Mouse (Mus musculus): ENCODE measurements around the gene Ptgir.

Gene Ptgir

DNA sequence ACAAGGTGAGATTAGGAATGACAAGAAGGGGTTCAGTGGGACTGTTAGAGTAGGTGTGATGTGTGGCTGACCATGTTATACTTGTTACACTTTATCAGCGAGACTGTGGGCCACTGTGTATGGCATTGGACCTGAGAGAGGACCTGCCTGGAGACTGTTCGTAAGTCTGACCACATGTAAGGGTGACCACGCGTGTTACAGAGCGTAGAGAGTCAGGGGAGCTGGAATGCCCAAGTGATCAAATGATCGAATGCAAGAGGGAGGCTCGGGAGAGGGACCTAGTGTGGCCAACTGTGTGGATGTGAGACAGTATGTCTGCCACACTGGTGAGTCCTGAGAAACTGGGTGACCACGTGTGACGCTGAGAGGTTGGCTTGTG, 13.9 kb upstream of the Ptgir start:
- DNase-seq, result no peak

- DNase-seq, result no peak
Measured at GRCm38 (mm10) chr7:16893612-16894011, 12.7 kb upstream of the Ptgir start.

DNA sequence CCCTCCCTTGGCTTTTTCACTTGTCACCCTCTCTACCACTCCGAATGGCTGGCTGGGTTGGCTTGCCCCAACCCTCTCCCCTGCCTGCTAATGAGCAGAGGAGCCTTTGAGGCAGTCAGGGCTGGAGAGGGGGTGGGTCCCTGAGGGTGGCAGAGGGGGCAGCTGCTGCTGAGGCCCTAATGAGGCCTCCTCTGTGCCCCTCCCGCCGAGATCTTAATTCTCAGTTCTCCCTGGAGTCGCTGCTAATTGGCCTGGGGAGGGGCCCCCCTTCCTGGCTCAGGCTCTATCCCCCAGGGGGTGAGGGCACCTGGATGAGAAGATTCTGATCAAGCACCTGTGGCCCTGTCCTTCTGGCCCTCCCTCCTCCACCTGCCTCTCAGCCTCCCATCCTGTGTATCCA, 12.0 kb upstream of the Ptgir start:
- no peak for DNase-seq

DNA sequence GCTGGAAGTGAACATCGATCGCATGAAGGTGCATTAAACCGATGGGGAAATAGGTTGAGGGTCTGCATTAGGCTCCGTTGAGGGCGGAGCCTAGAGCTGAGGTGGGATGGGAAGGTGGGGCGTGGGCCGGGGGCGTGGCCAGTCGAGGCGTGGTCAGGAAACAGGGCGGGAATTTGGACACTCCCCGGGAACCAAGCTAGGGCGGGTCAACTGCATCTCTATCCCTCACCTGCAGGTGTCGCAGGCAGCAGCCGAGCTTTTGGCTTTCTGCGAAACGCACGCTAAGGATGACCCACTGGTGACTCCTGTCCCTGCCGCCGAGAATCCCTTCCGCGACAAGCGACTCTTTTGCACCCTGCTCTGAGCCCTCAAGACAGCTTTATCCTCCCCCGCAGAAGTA, 11.3 kb upstream of the Ptgir start:
- DNase-seq, result peak; percentile 56 to 75

DNA sequence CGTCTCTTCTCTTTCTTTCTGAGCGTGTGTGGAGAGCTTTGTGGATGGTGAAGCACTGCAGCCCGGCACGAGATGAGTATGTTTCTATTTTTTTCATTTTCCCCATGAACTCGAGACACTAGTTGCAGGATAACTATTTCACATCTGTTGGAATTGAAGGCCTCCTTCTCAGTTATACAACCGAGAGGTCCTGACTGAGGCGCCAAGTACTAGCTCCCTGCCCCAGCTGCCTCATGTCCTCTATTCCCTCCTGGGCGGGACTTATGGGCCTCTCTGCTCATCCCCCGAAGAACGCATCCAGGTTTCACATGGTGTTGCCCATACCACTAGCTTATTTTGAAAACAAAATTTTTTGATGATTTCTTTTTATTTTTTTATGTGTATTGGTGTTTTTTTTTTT, 10.8 kb upstream of the Ptgir start:
- DNase-seq, result no peak

DNA sequence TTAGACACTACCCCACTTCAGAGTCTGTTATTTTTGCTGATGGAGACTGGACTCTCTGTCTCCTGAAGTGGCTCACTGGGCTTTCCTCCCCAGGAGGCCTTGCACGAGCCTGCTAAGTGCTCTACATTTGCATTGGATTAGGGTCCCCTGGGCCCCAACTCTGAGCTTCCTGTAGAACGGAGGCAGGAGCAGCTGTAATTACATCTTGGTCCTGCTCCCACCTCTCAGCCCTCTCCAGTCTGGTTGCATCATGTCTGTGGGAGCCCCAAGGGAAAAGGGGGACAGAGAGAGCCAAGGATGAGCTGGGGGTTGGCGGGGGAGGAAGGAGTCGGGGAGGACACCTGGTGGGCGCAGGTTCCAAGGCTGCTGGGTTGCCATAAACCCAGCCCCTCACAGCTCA, 5.8 kb upstream of the Ptgir start:
- no peak for DNase-seq

DNA sequence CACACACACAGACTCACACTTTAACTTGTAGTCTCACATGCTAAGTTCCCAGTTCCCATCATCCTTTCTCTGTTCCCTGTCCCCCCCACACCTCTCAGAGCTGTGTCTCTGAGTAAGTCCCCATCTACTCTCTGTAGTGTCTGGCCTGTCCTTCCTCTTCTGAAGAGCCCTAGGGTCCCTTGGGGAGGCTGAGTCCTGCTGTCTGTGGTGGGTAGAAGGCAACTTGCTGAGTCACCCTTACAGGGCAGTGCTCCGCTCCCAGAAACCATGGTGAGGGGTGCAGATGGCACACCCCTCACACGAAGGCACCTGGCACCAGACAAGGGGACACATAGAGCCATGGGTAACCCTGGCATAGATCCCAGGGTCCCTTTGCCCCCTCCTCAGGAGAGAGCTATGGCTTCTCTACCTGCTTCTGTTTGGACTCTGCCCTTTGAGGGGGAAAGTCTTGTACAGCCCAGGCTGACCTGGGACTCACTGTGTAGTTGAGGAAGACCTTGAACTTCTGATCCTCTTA, 2.8 kb upstream of the Ptgir start:
- no peak for DNase-seq

- DNase-seq, result no peak
Measured at GRCm38 (mm10) chr7:16904120-16904675, 2.1 kb upstream of the Ptgir start.

DNA sequence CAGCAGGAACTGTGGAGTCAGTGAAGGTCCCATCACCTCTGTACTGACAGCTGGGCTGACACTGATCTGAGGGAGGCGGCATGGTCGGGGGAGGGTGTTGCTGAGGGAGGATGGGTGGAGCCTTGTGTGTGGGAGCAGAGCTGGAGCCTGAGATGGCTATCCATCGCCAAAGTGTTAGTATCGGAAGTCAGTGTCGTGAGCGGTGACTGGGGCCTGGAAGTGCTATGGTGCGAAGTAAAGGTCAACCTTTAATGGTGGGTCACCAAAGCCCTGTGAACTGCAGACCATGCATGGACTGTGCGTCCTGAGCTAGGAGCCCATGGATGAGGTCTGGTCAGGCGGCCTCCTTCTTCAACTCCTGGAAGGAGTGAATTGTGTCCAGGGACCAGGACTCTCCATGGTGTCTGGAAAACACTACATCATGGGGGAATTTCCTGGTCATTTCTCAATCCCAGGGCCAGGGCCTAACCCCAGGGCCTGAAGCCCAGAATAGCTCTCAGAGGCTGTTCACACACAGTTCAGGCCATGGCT, 734 bp upstream of the Ptgir start:
- DNase-seq, result no peak

DNA sequence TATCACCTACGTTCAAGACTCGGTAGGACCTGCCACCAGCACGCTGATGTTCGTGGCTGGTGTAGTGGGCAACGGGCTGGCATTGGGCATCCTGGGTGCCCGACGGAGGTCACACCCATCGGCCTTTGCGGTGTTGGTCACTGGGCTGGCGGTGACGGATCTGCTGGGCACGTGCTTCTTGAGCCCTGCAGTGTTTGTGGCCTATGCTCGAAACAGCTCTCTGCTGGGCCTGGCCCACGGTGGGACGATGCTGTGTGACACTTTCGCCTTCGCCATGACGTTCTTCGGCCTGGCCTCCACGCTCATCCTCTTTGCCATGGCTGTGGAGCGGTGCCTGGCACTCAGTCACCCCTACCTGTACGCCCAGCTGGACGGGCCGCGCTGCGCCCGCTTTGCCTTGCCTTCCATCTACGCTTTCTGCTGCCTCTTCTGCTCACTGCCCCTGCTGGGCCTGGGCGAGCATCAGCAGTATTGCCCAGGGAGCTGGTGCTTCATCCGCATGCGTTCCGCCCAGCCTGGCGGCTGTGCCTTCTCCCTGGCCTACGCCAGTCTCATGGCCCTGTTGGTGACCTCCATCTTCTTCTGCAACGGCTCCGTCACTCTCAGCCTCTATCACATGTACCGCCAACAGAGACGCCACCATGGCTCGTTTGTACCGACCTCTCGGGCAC, 734 bp downstream of the Ptgir start:
- no peak for DNase-seq

DNA sequence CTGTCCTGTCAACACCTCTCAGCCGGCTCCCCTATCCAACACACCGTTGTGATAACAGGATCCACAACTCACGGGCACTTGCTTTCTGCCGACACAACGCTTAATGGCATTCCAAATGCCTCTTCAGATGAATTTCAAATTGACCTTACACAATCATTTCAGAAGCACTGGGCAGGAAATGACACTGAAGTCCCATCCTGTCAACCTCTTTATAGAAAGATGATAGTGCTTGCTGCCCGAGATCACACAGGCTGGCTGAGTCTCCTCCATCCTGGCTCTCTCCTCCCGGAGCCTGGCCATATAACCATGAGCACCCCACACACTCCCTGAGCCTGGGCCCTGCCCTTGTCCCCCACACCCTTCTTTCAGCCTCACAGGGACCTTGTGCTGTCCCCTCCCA, 1.6 kb downstream of the Ptgir start:
- DNase-seq, result no peak

DNA sequence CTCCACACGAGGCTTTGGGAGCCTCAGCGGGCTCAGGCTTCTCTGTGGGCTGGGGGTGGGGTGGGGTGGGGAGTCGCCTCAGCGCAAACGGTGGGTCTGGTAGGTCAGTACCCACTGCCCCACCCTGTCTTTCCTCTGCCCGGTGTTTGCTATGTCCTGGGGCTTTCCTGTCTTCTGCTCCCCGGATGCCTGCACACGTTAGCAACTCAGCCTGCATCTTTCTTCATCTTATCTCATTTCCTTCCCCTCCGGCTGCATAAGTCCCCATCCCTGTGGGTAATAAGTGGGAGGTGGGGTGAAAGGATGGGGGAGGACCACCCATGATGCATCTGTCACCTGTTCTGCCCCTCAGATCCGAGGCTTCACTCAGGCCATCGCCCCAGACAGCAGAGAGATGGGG, 2.1 kb downstream of the Ptgir start:
- DNase-seq, result no peak

DNA sequence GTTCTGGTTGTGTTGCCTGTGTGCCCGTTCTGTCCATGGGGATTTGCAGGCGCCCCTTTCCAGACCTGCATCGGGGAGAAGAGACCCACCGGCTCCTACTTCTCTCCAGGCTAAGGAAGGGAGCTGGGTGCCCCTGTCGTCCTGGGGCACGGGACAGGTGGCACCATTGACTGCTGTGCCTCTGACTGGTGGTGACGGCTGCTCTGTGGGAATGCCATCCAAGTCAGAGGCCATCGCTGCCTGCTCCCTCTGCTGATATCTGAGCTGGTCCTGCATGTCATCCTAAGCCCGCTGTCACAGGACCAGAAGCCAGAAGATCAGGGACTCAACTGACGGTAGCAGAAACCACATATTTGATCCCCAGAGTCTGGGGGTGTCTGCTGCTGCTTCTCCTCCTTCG, 2.6 kb downstream of the Ptgir start:
- no peak for DNase-seq

- DNase-seq, result no peak
Measured at GRCm38 (mm10) chr7:16909909-16910308, 3.6 kb downstream of the Ptgir start.

- DNase-seq, result no peak
Measured at GRCm38 (mm10) chr7:16911904-16912303, 5.6 kb downstream of the Ptgir start.

GRCm38 (mm10) chr7:16912360-16912759, 6.1 kb downstream of the Ptgir start:
- DNase-seq, result no peak

DNA sequence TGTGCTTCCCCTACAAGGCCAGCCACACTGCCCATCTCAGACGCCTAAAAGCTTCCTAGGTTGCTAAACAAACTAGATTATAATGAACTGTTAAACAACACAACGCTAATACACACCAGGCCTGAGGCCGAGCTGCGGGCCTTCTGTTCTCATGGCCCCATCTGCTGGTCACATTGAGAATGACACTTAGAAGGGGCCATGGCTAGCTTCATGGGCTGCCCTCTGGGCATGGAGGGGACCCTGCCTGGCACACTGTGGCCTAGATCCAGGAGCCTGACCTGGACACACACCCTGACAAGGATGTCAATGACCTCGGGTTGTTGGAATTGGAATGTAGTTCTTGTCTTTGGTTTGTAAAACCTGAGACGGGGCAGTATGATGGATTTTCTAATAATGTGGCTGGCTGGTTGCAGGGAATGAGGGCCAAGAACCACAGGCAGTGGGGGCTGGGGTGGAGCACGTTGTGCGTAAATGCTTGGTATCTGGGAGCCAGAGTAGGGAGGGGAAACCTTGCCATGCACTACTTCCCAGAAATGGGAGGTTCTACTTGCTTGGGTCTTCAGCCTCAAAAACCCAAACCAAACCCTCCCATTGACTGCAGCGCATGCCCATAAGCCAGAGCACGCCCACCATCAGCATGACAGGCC, 7.6 kb downstream of the Ptgir start:
- DNase-seq, result peak in 1 of 2 experiments; percentile 76

GRCm38 (mm10) chr7:16914453-16915343, 8.4 kb downstream of the Ptgir start:
- no peak for DNase-seq

GRCm38 (mm10) chr7:16915461-16916340, 9.4 kb downstream of the Ptgir start:
- no peak for DNase-seq

- DNase-seq, result no peak
Measured at GRCm38 (mm10) chr7:16916342-16917265, 10.3 kb downstream of the Ptgir start.

DNA sequence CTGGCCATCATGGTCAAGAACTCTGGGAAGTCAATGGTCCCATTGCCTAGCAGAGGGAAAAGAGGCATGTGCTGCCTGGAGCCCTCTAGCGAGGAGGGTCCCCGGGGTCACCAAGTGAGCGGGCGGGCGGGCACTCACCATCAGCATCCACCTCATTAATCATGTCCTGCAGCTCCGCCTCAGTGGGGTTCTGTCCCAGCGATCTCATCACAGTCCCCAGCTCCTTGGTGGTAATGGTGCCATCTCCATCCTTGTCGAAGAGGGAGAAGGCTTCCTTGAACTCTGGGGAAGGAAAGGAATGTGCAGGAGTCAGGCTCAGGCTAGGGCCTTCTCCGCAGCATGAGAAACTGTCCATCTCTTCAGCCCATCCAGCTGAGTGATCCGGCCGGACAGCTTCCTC, 11.2 kb downstream of the Ptgir start:
- no peak for DNase-seq

Data from kidney, adult 8-10 months (tissue).